Mouse (Mus musculus) ES-E14 (cell line): ENCODE measurements around the gene Hist1h3e.

ENCODE experiments used
- CHD2 ChIP-seq: IDR thresholded peaks from 2 replicates; pipeline ENCODE4 v1.6.1; 2014; ENCODE audit warnings: mild to moderate bottlenecking, low read depth, low read length, inconsistent platforms
- HCFC1 ChIP-seq: IDR thresholded peaks from 2 replicates; pipeline ENCODE4 v1.6.1; 2012; ENCODE audit warnings: low read length, inconsistent platforms, borderline replicate concordance; ENCODE audit not compliant: insufficient read depth
- MAFK ChIP-seq: IDR thresholded peaks from 2 replicates; pipeline ENCODE4 v1.6.1; 2014; ENCODE audit warnings: mild to moderate bottlenecking, low read depth, low read length, inconsistent platforms; ENCODE audit not compliant: insufficient read depth
- ZC3H11A ChIP-seq: IDR thresholded peaks from 2 replicates; pipeline ENCODE4 v1.6.1; 2012; ENCODE audit warnings: low read depth, mild to moderate bottlenecking, inconsistent platforms, low read length, borderline replicate concordance
- ZNF384 ChIP-seq: IDR thresholded peaks from 2 replicates; pipeline ENCODE4 v1.6.1; 2012; ENCODE audit warnings: low read depth, low read length, inconsistent platforms

DNA sequence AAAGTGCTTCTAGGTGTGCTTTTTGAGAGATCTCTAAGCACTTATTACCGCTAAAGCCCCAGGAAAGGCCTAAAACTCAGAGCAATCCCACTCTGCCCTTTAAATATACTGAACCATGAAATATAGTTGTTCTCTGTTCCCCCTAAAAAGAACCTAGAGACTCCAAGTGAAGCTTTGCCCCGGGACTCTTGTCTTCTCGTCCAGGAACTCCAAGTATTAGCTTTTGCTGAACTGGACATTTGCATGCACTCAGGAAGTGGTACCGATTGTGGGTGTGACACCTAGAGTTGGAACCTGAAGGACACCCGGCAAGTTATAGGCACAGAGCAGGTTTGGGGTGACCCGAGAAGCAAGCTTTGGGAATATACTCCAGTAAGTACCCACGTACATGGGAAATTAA, 29.0 kb upstream of the Hist1h3e start:
- no peak for TF ChIP-seq ZNF384
- TF ChIP-seq MAFK = no peak
- TF ChIP-seq ZC3H11A = no peak
- TF ChIP-seq HCFC1 = no peak
- TF ChIP-seq CHD2 = no peak
